ENCODE assay signal across 8 mouse cellular contexts in genomic region chr1:134290909-134291308, GRCm38 (mm10). TPM values are rescaled to one million over a fixed set of nuclear protein-coding genes. Genes with fewer than 3 reads are reported as not detected.
A peak's percentile ranks its signal among the peaks of the same experiment; 100 is the strongest.
DNase-seq lines count a peak whose midpoint lies in the region; ATAC-seq and TF ChIP-seq lines count a peak whose summit lies in the region.

No protein-coding gene starts in this region.

- H3K4me3 ChIP-seq in kidney, embryonic 14.5 days (ENCODE audit: low read length), result no peak overlapping the region
- H3K4me3 ChIP-seq in embryonic facial prominence, embryonic 10.5 days, result no peak overlapping the region
- H3K4me3 ChIP-seq in lung, postnatal 0 days (ENCODE audit: low read depth, low read length), result no peak overlapping the region
- no peak overlapping the region for H3K4me3 ChIP-seq in hindbrain, embryonic 12.5 days
- H3K4me3 ChIP-seq in heart, embryonic 10.5 days, result no peak overlapping the region

- no peaks in the 10 kb centered on the region for H3K4me1 ChIP-seq in kidney, embryonic 14.5 days (ENCODE audit: control insufficient read depth, insufficient read depth, low read length)
- H3K4me1 ChIP-seq in embryonic facial prominence, embryonic 10.5 days, result peaks cover 45% of the 10 kb centered on the region
- H3K4me1 ChIP-seq in lung, postnatal 0 days (ENCODE audit: insufficient read depth, low read depth, low read length), result no peaks in the 10 kb centered on the region
- H3K4me1 ChIP-seq in hindbrain, embryonic 12.5 days, result peaks cover 21% of the 10 kb centered on the region
- peaks cover 28% of the 10 kb centered on the region for H3K4me1 ChIP-seq in heart, embryonic 10.5 days

- no peaks in the 10 kb centered on the region for H3K9me3 ChIP-seq in kidney, embryonic 14.5 days (ENCODE audit: control insufficient read depth, low read length)
- H3K9me3 ChIP-seq in embryonic facial prominence, embryonic 10.5 days, result no peaks in the 10 kb centered on the region
- no peaks in the 10 kb centered on the region for H3K9me3 ChIP-seq in lung, postnatal 0 days (ENCODE audit: low read length)
- no peaks in the 10 kb centered on the region for H3K9me3 ChIP-seq in hindbrain, embryonic 12.5 days (replicated peaks)
- no peaks in the 10 kb centered on the region for H3K9me3 ChIP-seq in heart, embryonic 10.5 days

- H3K27me3 ChIP-seq in kidney, embryonic 14.5 days (ENCODE audit: control insufficient read depth, insufficient read depth, low read length), result no peaks in the 10 kb centered on the region
- peaks cover 6% of the 10 kb centered on the region; the same call in 1 of the 2 replicates for H3K27me3 ChIP-seq in embryonic facial prominence, embryonic 10.5 days (replicated peaks; ENCODE audit: low read depth, poor library complexity, severe bottlenecking)
- H3K27me3 ChIP-seq in lung, postnatal 0 days (replicated peaks; ENCODE audit: insufficient read depth, low read length), result no peaks in the 10 kb centered on the region
- H3K27me3 ChIP-seq in hindbrain, embryonic 12.5 days, result no peaks in the 10 kb centered on the region
- 0 out of 2 replicates have a peak, but pooled peaks cover 8% of the 10 kb centered on the region for H3K27me3 ChIP-seq in heart, embryonic 10.5 days (ENCODE audit: insufficient read depth, poor library complexity, severe bottlenecking)

- no peak overlapping the region for H3K4me2 ChIP-seq in kidney, embryonic 14.5 days (replicated peaks; ENCODE audit: low read depth, low read length)
- no peak overlapping the region for H3K4me2 ChIP-seq in lung, postnatal 0 days (replicated peaks; ENCODE audit: low read depth, low read length)
- H3K4me2 ChIP-seq in hindbrain, embryonic 12.5 days (replicated peaks), result no peak overlapping the region

- WGBS in kidney, embryonic 14.5 days, result 72% methylated on average over 5 of the region's 5 CpGs
- 71% methylated on average over 5 of the region's 5 CpGs for WGBS in embryonic facial prominence, embryonic 10.5 days
- 78% methylated on average over 5 of the region's 5 CpGs for WGBS in lung, postnatal 0 days
- WGBS in hindbrain, embryonic 12.5 days, result 68% methylated on average over 5 of the region's 5 CpGs
- 56% methylated on average over 5 of the region's 5 CpGs for WGBS in heart, embryonic 10.5 days

- TF ChIP-seq CTCF in lung, postnatal 0 days (IDR thresholded peaks at IDR 0.05), result peak; percentile 60

- peak; percentile 42 for DNase-seq in kidney, adult 18-20 months
- peak; percentile 18 for DNase-seq in NIH3T3 (ENCODE audit: low read depth)
- peak; percentile 33 for DNase-seq in embryonic facial prominence, embryonic 10.5 days (ENCODE audit: low spot score)
- no peak for DNase-seq in lung, postnatal 0 days (ENCODE audit: low spot score)
- no peak for DNase-seq in heart, embryonic 10.5 days (ENCODE audit: low spot score)
- DNase-seq in spleen, postnatal 14 days (ENCODE audit: low spot score in 2 of 2), result no peak

- no peak overlapping the region for H3K9ac ChIP-seq in kidney, embryonic 14.5 days (ENCODE audit: low read depth, low read length)
- H3K9ac ChIP-seq in lung, postnatal 0 days (replicated peaks; ENCODE audit: low read depth), result no peak overlapping the region
- no peak overlapping the region for H3K9ac ChIP-seq in hindbrain, embryonic 12.5 days

- no peak for ATAC-seq in kidney, embryonic 14.5 days (ENCODE audit: low FRiP score, low TSS enrichment)
- ATAC-seq in lung, postnatal 0 days, result no peak
- no peak for ATAC-seq in hindbrain, embryonic 12.5 days (ENCODE audit: low FRiP score)

- H3K27ac ChIP-seq in kidney, embryonic 14.5 days (ENCODE audit: low read depth, low read length), result no peak overlapping the region
- H3K27ac ChIP-seq in embryonic facial prominence, embryonic 10.5 days (replicated peaks), result 0 out of 2 replicates have a peak overlapping the region, but pooled peaks have one; percentile 26
- no peak overlapping the region for H3K27ac ChIP-seq in lung, postnatal 0 days (ENCODE audit: low read length)
- no peak overlapping the region for H3K27ac ChIP-seq in hindbrain, embryonic 12.5 days
- no peak overlapping the region for H3K27ac ChIP-seq in heart, embryonic 10.5 days

- H3K36me3 ChIP-seq in kidney, embryonic 14.5 days (ENCODE audit: control insufficient read depth, insufficient read depth, low read length), result no peaks in the 10 kb centered on the region
- H3K36me3 ChIP-seq in embryonic facial prominence, embryonic 10.5 days (replicated peaks), result no peaks in the 10 kb centered on the region
- H3K36me3 ChIP-seq in lung, postnatal 0 days (ENCODE audit: insufficient read depth, low read length), result no peaks in the 10 kb centered on the region
- H3K36me3 ChIP-seq in hindbrain, embryonic 12.5 days, result no peaks in the 10 kb centered on the region
- H3K36me3 ChIP-seq in heart, embryonic 10.5 days, result peaks cover 5% of the 10 kb centered on the region; the same call in 1 of the 2 replicates

- TF ChIP-seq EP300 in lung, postnatal 0 days (IDR thresholded peaks at IDR 0.05), result no peak

RNA-seq across cellular contexts. Expression of gene Myog, which starts 1.1 kb away (rescaled TPM):
- 0.97 and 1.4 TPM in 2 replicates for polyA plus RNA-seq in kidney, embryonic 14.5 days (2014; fragmentation: Nextera tagmentation; extraction: Ambion mirVana)
- 0.62 and 3.1 TPM in 2 replicates for polyA plus RNA-seq in embryonic facial prominence, embryonic 10.5 days (2016; fragmentation: Nextera tagmentation; extraction: Ambion mirVana)
- polyA plus RNA-seq in lung, postnatal 0 days (2015; fragmentation: Nextera tagmentation; extraction: Ambion mirVana), result not detected in 2 replicates
- 7.8 and 36.7 TPM in 2 replicates for polyA plus RNA-seq in hindbrain, embryonic 12.5 days (2016; fragmentation: Nextera tagmentation; extraction: Ambion mirVana)
- 0.86 and 2.3 TPM in 2 replicates for polyA plus RNA-seq in heart, embryonic 10.5 days (2016; fragmentation: Nextera tagmentation; extraction: Ambion mirVana)

RNA-seq across cellular contexts. Expression of gene Ppfia4, which starts 41.8 kb away (rescaled TPM):
- polyA plus RNA-seq in kidney, embryonic 14.5 days (2014; fragmentation: Nextera tagmentation; extraction: Ambion mirVana), result 1.6 and 2.7 TPM in 2 replicates
- 2.4 and 2.5 TPM in 2 replicates for polyA plus RNA-seq in embryonic facial prominence, embryonic 10.5 days (2016; fragmentation: Nextera tagmentation; extraction: Ambion mirVana)
- 4.5 TPM in 2 replicates for polyA plus RNA-seq in lung, postnatal 0 days (2015; fragmentation: Nextera tagmentation; extraction: Ambion mirVana)
- polyA plus RNA-seq in hindbrain, embryonic 12.5 days (2016; fragmentation: Nextera tagmentation; extraction: Ambion mirVana), result 6.3 and 7.8 TPM in 2 replicates
- polyA plus RNA-seq in heart, embryonic 10.5 days (2016; fragmentation: Nextera tagmentation; extraction: Ambion mirVana), result 8.5 and 16.0 TPM in 2 replicates

RNA-seq across cellular contexts. Expression of gene Adora1, which starts 55.7 kb away (rescaled TPM):
- polyA plus RNA-seq in kidney, embryonic 14.5 days (2014; fragmentation: Nextera tagmentation; extraction: Ambion mirVana), result 3.2 TPM in 2 replicates
- 0.28 and 0.65 TPM in 2 replicates for polyA plus RNA-seq in embryonic facial prominence, embryonic 10.5 days (2016; fragmentation: Nextera tagmentation; extraction: Ambion mirVana)
- 4.8 and 4.9 TPM in 2 replicates for polyA plus RNA-seq in lung, postnatal 0 days (2015; fragmentation: Nextera tagmentation; extraction: Ambion mirVana)
- 2.3 and 2.4 TPM in 2 replicates for polyA plus RNA-seq in hindbrain, embryonic 12.5 days (2016; fragmentation: Nextera tagmentation; extraction: Ambion mirVana)
- 8.0 and 8.1 TPM in 2 replicates for polyA plus RNA-seq in heart, embryonic 10.5 days (2016; fragmentation: Nextera tagmentation; extraction: Ambion mirVana)

Comparison
In these comparisons a context has a peak if more than half of its experiments do, and no peak if none do; other contexts are left out.
1. DNase-seq: peak in kidney, adult 18-20 months (single experiment), NIH3T3 (single experiment) and embryonic facial prominence, embryonic 10.5 days (single experiment); none in lung, postnatal 0 days (single experiment), heart, embryonic 10.5 days (single experiment) and spleen, postnatal 14 days (0 of 2).